Mouse (Mus musculus) lung, postnatal 10 days (tissue): ENCODE results near the gene Mex3d.

ENCODE experiments used
- DNase-seq: peaks from one replicate; pipeline ENCODE4 v3.0.0; 2021

Gene Mex3d

DNA sequence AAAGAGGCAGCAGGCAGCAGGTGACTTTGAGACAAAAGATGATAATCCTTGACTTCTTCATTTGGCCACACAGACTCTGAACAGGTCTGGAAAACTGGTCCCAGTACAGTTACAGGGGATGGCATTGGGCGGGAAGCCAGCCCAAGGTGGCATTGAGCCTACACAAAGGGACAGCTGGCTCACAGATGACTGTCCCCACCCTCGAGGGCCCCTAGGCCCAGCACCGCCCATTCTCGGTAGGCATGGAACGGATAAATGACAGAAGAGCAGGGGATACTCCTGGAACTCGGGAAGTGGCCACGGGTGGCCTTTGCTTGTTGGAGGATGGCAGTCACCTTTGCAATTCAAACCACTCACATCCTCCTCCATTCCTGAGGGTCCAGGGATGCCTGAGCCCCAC is 2.1 kb downstream of the Mex3d start:
- no peak for DNase-seq

DNA sequence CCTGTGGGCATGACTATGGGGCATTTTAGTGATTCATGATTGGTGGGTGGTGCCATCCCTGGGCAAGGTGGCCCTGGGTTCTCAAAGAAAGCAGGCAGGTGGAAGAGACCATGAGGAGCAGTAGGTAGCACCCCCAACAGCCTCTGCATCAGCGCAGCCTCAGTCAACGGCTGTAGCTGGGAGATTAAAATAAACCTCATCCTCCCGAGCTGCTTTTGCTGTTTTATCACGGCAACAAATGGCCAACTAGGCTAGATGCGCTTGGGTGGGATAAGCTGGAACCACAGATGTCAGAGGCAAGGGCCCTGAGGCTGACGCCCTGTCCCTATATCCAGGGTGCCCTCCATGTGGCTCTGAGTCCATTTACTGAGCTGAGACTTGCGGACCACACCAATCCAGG is 2.8 kb downstream of the Mex3d start:
- no peak for DNase-seq

DNA sequence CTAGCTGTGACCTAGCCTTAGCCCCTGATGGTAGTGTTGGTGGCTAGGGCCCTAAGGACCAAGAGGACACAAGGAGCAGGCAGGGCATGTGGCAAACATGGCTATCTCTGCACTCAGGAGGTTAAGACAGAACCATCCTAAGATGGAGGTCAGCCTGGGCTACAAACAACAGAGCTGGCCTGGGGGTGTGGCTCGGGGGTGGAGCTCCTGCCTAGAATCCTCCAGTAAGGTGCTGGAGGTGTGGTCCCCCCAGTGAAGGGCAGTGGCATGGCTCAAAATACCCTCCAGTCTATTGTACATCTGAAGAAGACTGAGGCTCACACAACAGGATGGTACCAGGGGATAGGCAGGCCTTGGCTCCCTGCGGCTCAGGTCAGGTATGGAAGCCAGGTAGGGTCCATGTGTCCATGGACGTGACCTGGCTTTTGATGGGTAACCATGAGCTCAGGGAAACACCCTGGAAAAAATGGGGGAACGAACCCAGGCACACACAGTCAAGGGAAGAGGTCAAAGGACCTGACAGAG is 3.3 kb downstream of the Mex3d start:
- DNase-seq, result no peak

DNA sequence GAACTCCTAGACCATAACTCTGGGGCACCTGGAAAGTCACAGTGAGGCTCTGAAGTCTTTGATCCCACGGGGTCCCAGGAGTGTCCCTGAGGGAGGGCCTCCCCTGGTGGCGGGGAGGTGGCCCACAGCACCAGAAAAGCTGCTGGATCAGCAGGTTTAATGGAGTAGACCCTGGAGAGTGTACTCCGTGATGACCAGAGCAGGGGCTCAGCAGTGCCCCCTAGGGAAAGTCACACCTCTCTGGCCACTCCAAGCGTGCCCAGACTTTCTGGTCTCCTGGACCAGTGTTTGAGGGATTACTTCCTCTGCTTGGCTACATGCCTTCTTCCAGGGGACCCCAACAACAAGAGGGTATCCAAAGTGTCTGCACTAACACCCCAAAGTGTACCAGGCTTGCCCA is 4.0 kb downstream of the Mex3d start:
- DNase-seq, result peak; percentile 55

DNA sequence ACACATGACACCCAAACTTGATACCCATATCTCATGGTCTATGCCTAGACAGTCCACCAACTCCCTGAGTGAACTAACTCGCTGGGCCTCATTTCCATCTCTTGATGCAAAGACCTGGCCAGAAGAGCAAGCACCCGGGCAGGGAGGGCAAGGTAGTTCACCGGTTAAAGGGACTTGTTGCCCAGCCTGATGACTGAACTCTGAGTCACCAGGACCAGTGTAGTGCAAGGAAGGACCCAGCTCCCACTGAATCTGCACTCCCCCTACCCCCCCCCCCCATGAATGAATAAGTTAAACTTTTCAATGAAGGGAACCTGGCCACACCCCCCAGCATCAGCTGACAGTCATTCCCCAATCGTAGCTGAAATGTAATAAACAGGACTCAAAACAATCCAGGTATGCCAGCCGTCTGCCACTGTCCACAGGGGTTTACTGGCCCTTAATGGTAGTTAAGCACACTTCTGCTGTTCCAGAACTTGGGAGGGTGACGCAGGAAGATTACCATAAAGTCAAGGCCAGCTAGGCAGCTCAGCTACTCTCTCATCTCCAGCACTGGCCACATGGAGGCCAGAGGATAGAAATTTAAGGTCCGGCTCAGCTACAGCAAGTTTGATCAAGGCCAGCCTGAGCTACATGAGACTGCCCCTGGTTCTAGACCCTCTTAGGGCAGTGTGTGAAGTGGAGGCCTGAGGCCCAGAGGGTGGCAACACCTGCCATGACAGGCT is 4.7 kb downstream of the Mex3d start:
- DNase-seq, result no peak

DNA sequence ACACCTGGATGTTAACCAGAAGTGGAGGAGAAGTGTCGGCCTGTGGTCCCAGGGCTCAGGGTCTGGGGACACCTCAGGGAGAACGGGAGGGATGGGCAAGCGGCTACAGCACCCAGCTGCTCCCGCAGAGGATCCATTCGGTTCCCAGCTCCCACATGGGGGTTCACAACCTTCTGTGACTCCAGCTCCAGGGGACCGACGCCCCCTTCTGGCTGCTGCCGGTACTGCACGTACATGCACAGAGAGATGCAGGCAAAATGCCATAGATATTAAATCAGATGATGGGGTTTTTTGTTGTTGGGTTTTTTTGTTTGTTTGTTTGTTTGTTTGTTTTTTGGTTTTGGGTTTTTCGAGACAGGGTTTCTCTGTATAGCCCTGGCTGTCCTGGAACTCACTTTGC is 9.7 kb downstream of the Mex3d start:
- DNase-seq, result peak; percentile 48

DNA sequence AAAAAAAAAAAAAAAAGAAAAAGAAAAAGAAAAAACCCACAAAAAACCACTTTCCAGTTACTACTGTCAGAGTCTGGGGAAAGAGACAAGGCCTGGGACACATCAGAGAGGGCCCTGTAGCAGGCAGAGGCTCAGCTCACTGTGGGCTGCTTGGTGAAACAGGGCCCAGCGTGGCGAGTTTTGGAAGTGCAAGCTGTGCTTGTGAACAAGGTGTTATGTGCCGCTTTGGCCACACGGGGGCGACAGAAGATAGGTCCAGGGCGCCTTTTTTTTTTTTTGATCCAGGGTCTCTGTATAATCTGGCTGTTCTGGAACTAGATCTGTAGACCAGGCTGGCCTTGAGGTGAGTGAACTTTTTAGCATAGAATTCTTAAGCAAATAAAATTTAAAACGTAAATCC is 11.3 kb downstream of the Mex3d start:
- DNase-seq, result peak; percentile 97

DNA sequence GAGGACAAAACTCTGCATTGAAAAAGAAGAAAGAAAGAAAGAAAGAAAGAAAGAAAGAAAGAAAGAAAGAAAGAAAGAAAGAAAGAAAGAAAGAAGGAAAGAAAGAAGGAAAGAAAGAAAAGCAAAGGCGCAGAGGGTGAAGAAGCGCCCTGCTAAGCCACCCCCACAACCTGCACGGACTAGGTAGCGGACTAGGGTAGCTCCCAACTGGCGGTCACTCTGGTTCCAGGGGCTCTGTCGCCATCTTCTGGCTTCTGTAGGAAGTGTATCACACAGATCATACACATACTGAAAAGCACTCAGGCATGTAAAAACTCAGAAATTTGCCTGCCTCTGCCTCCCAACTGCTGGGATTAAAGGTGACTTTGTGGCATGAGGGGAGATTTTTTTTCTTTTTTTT is 13.4 kb downstream of the Mex3d start:
- peak; percentile 90 for DNase-seq

DNA sequence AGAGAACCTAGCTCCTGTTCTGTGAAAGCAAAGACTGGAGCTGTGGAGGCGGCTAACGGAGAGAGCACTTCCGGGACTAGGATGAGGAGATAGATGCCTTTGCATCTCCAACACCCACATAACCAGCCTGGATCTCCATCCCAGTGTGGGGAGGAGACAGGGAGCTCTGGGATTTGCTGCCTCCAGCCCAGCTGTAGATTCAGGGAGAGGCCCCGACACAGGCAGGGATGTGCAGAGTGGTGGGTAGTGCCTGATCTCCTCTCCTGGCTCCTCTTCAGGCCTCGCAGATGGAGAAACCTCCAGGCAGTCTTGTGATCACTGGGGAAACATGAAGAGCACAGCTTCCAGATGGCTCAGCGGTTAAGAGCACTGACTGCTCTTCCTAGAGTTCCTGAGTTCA is 14.8 kb downstream of the Mex3d start:
- no peak for DNase-seq

DNA sequence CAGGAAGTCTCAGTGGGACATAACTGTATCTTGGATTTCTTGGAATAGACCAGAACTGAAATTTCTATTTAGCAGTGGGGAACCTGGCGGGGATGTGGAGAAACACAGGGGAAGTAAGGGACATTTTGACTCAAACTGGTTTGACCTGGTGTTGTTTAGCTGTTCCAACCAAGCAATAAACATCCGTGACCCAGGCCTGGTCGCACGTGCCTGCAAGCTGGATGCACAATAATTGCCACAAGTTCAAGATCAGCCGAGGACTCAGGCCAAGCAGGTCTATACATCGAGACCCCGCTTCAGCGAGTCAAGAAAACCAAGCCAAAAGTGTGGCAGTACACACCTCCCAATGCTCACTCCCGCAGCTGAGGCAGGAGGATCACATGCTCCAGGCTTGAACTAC is 15.5 kb downstream of the Mex3d start:
- no peak for DNase-seq

DNA sequence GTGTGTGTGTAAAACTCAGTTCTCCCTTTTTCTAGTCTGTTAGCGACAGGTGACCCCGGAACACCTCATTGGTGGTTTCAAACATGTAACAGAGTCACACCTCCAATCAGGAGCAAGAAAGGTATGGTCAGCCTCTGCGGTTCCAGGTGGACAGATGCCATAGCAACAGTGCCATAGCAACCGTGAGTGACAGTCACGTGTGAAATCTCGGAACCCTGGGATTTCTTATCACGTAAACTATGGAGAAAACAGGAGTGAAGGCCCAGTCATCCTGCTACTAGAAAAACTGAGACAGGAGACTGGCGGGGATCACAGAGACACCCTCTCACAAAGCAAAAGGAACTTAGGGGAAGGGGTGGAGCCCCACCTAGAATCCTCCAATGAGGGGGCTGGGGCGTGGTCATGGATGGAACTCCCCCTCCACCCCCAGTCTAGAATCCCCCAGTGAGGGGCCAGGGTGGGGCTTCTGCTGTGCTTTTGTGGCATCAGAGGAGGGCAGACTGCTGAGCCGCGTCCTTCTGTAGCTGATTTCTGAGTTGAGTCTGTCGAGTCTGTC is 16.0 kb downstream of the Mex3d start:
- DNase-seq, result peak; percentile 80

DNA sequence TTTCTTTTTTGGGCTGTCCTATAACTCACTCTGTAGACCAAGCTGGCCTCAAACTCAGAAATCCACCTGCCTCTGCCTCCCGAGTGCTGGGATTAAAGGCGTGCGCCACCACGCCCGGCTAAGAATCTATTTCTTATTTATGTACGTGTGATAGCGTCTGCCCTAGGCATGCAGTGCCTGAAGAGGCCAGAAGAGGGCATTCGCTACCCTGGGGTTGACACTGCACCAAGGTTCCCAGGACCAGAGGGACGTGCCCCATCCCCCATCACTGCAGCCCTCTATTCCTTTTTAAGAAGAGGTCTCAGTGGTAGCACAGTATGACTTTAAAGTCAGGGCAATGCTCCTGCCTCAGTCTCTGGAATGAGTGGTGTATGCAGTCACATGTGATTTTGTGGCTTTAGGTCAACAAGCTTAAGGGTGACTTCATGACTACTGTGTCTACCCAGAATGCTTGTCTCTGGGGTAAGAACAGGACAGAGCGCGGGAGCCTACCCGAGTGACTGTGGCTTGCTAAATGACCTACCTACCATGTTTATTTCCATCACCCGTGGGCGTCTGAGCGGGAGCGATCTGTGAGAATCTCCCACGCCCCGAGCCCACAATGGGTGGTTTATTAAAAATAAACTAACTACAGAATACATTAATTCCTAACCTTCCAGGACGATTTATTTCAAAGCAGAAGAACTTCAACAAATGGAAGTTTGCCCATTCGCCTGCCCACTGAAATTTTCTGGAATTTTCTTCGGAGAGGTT is 17.3 kb downstream of the Mex3d start:
- DNase-seq, result no peak

DNA sequence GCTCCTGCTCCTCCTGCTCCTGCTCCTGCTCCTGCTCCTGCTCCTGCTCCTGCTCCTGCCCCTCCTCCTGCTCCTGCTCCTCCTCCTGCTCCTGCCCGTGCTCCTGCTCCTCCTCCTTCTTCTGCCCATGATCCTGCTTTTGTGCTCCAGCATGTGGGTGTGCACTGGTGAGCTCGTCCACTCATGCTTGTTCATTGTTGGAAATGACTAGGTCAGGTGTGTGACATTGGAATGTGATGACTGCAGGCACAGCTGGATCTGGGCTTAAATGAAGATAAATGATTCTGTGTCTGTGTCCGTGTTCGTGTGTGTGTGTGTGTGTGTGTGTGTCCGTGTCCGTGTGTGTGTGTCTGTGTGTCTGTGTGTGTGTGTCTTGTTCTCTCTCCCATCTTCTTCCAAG is 19.1 kb downstream of the Mex3d start:
- no peak for DNase-seq

DNA sequence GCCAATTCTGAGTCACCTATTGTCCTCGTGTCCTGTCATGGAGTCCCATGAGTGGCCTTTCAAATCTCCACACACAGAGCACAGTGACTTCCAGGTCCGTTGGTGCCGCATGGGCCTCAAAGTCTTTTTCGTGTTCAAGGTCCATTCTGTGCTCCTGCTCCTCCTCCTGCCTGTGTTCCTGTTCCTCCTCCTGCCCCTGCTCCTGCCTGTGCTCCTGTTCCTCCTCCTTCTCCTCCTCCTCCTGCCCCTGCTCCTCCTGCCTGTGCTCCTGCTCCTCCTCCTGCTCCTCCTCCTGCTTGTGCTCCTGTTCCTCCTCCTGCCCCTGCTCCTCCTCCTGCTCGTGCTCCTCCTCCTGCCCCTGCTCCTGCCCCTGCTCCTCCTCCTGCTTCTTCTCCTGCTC is 19.5 kb downstream of the Mex3d start:
- DNase-seq, result no peak

DNA sequence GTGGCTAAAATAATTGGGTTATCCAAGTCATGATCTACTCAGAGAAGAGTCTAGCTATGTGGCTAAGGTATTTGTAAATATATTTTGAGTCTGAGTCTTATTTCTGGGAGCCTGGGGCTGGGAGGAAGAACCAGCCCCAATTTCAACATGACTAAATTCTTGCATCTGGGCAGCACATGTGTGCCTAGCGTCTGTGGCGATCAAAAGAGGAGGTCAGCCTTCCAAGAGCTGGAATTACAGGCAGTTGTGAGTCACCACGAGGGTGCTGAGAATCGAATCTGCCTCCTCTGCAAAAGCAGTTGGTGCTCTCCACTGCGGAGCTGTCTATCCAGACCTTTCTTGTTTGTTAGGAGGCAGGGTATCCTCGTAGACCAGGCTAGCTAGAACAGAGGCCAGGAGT is 21.7 kb downstream of the Mex3d start:
- no peak for DNase-seq

DNA sequence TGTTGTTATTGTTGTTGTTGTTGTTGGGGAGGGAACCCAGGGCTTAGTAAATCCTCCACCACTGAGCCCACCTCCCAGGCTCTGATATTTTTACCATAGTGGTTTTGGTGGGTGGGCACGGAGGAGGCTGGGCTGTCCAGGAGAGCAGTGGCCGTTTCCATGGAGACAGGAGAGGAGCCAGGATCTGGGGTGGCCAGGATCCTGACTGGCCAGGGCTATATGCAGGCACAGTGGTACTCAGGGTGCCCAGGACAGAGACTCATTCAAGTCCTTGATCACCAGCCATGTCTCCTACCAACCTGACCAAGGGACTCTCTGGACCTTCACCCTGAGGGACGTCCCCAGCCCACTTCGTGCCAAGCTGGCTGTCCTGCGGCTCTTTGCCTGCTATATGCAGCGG is 23.7 kb downstream of the Mex3d start:
- DNase-seq, result no peak

DNA sequence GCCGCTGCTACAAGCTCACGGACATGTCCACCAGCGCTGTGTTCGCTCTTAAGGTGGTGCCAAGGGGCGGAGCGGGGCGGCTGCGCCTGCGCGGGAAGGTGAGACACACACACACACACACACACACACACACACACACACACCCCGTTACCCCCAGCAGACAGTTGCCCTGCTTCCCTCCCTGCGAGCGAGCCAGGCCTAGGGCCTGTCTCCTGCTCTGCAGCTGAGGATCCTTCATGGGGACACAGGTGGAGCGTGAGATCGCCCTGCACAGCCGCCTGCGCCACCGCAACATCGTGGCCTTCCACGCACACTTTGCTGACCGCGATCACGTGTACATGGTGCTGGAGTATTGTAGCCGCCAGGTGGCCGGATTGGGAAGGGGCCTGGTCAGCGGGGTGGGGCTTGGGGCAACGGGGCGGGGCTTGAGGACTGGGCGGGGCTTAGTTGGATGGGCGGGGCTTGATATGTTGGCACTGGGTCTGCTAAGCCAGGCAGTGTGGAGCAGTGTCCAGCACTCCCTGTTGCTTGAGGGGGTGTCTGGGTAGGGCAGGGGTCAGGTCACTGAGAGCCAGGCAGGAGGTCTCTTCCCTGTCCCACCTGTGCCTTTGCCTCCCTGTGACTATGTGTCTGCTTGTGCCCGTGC is 29.3 kb downstream of the Mex3d start:
- DNase-seq, result peak; percentile 48

DNA sequence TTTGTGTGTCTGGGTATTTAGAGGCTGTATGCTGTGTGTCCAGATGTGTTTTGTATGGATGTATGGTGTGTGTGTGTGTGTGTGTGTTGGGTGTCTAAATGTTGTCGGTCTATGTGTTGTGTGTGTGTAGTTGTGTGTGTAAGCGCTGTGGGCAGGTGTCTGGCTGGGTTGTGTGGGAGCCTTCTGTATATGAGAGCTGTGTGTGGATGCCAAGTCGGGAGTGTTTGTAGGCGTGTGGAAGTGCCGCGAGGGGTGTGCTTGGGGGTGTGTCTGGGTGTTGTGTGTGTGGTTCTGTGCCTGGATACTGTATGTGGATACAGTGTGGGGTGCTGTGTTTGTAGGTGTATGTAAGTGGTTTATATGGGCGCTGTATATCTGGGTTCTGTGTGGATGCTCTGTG is 30.1 kb downstream of the Mex3d start:
- no peak for DNase-seq

DNA sequence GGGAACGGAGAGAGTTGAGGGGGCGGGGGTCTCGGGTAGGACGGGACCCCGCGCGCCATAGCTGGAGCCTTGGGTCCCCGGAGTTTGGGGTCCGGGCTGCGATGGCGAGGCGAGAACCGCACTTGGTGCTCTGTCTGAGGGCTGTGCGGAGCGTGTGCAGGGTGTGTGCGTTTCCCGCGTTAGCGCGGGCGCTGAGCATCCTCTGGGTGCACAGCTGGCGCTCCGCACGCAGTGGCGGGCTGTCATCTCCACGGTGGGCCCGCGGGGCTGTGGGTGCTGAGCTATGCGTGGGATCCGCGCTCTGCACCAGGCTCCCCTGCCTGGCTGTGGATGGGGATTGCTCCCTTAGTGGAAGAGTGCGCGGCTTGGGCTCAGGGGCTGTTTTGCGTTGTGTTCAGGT is 30.7 kb downstream of the Mex3d start:
- DNase-seq, result no peak

DNA sequence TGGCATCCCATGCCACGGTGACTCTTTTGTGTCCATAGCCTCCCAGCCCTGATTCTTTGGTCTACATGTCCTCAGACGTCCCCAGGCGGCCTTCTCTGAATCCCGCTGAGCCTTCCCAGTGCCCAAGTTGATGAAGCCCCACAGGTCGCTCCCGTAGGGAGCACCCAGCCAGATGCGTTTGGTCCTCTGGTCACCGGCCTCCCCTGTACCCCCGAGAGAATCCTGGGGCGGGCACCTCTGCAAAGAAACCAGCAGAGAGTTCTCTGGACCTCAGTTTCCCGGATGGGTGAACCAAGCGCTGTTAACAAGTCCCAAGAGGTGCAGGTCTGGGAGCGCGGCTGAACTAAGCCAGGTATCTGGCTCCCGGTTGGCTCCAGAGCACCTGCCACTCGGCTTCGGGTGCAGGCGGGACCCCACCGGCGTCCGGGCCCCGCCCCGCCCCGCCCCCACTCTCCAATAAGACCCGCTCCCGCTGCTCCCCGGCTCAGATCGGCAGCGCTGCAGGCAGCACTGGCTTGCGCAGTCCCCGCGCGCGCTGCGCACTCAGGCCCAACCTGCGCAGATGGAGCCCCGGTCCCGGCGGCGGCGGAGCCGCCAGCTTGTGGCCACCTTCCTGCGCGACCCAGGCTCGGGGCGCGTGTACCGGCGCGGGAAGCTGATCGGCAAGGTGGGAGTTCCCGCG is 31.3 kb downstream of the Mex3d start, which contains the start of gene Plk5:
Gene Plk5, plus strand, starts transcription at position 459 of the 682 bp plus-strand sequence.
- DNase-seq, result no peak

DNA sequence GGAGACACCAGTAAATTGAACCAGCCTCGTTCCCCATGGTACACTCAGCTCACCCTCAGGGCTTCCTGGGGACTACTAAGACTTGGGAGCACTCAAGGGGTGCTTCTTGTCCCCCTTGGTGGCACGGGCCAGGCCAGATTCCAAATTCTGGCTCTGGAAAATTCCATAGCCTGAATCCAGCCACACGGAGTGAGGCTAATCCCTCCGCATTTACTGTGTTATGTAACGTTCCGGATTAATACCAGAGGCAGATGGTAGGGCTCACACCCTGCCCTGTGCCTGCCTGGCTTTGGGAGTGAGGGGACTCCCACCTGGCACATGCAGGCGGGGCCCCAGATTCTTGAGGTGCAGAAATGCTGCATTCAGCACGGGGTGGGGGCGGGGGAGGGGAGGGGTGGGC is 32.0 kb downstream of the Mex3d start:
- DNase-seq, result no peak

DNA sequence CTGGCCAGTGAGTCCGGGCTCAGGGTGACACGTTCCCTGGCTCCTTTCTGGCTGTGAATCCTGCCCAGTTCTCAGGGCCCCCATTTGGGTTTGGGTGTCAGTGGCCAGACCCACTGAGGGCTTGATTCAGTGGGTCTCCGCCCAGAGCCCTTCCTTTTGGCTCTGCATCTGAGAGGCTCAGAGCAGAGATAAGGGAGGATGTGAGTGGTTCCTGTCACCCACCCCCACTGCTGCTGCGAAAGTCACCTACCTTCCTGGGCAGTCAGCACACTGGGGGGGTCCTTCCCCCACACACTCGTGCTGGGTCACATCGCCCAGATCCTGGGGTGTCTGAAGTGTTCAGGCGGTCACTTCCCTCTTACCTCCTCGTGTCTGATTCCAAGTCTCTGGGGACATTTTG is 34.7 kb downstream of the Mex3d start:
- no peak for DNase-seq

DNA sequence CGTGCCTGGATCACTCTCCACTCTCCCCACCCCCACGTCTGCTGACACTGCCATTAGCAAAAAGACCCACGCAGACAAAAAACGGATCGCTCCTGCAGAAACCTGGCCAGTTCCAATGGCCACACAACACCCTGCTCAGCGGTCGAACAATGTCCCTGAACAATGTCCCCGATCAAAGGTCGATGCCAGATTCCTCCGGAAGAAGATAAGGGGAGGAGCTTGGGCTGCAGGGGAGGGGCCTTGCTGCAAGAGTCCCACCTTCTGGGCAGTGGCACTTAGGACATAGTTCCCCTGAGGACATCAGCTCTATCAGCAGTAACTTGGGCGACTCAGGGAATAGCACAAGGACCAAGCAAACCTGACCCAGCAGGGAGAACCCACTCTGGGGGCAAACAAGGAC is 35.6 kb downstream of the Mex3d start:
- DNase-seq, result peak; percentile 45
